Mouse (Mus musculus) spleen, embryonic (tissue): ENCODE measurements around the gene Dlgap3.

Experiments
- CTCF ChIA-PET: fragments of 350-600 bp; sonication (Branson Sonifier 250); formaldehyde crosslinking; loops from one replicate; lab custom pipeline; 2022; lab: Charles Lee

Dlgap3 gene

DNA sequence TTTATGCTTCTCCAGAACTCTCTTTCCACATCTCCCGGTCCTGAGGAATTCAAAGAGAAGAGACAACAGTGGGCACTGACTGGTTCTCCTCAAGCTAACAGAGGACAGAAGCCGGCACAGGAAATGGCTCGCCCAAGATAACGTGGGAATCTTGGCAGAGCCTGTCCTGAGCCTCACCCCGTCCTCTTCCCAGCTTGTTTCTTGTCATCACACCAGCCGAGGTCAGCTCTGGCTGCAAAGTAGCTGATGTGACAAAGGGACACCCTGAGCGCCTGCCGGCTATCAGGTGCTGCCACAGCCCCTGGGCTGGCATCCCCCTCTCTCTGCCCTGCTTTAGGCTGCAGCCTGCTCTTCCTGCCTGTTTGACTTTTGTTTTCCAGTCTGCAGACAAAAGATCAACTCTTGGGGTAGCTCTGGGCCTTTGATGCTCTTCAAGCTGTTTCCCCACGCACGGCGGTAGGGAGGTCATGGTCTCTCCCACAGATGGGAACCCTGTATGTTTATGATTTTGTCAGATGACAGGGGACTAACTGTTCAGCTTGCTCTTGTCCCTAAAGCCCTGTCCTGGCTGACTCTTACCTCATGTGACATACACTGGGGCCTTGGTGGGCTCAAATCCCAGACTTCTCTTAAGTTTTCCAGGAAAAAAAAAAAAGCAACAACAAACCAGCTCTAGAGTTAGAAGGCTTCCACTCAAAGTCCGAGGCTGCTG lies 89.3 kb downstream of the Dlgap3 start:
- CTCF ChIA-PET: no interaction called here

DNA sequence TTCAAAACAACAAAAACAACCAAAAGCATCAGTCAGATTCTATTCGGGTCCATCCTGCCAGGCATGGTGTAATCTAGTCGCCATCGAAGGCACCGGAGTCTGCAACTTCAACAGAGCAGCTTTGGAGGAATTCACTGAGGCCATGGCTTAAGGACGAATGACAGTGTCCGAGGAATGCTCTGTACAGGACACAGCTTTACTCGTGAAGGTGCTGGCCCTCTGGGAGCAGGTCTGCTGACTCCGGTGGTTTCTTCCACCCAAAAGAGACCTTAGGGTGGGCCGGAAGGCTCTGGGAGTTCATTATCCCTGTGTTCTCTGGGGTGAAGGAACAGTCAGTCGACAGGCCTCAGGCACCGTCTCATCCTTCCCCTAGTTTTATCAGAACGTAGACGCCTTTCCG lies 92.6 kb downstream of the Dlgap3 start:
- CTCF ChIA-PET: no interaction called here

DNA sequence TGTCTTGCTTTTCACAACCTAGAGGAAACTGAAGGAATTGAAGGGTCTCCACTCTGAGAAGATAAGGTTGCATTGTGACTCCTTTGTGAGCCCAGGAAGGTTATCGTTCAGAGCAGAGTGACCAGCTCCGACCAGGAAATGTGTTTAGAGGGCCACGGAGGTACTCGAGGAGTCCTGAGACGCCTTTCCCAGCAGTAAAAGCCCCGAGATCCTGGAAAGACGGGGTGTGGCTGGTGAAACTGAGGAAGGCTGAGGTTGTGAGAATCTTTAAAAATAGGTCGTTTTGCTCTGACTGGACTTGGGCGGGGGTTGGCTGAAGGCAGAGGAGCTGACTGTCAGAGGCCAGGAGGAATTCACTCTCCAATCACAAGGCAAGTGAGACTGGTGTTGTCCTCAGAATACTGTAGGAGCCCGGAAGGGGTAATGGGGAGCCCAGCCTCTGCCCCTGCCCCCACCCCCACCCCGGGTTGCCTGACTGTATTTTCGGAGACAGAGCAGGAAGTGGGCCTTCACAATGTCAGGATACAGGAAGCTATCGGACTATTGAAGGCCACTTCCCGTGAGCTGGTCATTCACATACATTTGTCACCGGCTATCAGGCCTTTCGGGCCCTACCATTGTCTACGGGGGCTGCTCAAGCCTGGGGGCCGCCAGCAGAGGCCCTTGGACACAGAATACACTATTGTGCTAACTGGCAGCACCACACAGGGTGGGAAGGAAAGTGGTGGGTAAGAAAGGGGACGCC lies 94.6 kb downstream of the Dlgap3 start:
- CTCF ChIA-PET: interaction anchor here (0.5 kb wide), 1 partner anchor 1145 kb away, joined by 5 read pairs; no protein-coding TSS in a partner anchor

DNA sequence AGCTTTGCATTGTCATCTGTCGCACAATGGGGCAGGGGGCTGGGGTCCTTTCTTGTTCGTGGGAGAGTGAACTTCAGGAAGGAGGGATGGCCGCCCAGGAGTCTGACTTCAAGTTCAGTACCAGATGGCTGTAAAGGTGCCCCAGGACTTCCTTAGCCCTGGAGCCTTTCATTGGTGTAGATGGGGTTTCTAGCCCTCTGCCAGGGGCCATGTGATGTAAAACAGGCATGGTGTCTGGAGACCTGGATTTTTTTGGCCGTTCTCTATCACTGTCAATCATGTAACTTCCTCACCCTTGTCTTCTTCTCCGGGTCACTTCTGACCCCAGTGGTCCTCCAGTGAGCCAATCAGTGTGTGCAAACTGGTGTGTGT lies 95.2 kb downstream of the Dlgap3 start:
- CTCF ChIA-PET: interaction anchor here (0.5 kb wide), 1 partner anchor 1145 kb away, joined by 5 read pairs; no protein-coding TSS in a partner anchor

DNA sequence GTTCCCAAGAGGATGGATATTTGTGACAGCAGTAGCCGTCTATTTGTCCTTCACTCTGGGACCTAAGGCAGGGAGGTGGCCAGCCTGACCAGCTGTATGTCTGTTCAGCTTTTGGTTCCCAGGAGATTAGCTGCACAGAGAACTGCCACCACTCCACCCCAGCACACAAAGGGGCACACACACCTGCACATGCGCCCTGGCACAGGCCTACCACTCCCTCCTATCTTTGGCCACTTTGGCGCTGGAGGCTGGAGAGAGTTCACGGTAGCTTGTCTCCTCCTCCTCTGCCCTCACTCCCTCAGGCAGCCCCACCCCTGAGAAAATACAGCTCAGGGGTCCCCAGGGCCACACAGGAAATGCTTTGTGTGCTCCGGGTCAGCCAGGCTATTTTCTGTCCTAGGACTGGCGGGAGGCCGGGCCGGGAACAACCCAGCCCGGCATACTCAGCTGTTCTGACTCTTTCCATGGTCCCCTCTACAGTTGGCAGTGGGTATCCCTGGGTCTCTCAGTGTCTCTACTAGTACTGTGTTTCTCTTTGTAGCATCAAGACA lies 109.5 kb downstream of the Dlgap3 start:
- CTCF ChIA-PET: no interaction called here

DNA sequence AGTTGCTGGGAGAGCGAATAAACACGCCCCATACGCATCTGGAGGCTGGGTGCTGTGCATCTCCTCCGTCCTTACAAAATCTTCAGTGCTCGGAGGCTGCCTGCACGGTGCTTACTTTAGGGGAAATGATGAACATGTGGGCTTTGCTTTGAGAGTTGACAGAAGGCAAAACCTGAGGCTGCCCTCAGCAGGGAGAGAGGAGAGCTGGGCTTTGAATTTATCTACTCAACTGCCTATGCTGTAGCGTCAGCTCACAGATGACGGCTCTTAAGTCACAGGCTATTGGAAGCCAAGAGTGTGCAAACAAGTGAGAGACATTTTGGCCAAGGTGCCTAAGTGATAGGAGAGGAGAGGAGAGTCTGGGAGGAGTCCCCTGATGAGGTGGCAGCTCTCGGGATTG lies 110.2 kb downstream of the Dlgap3 start:
- CTCF ChIA-PET: no interaction called here
